Mouse (Mus musculus) MEL (cell line): ENCODE measurements at regions not wholly inside any gene's neighbourhood (a gene's known extent, or its start where the extent isn't known, plus 50 kb on each side); places are given as distances from the start of the nearest gene placed in this dataset.

Source experiments
- DNase-seq: peaks from one replicate; pipeline ENCODE4 v3.0.0; 2011; ENCODE audit warnings: low read depth, low spot score
- H3K27ac ChIP-seq: 2 replicates; pipeline ENCODE4 v1.5.1; 2012; ENCODE audit warnings: low read depth, mild to moderate bottlenecking, control low read depth, low read length, moderate library complexity; ENCODE audit not compliant: control insufficient read depth
- H3K27me3 ChIP-seq, 2 experiments: fragments of 150-350 bp in 1 of 2; sonication (generic) in 1 of 2; 2 replicates each; pipeline ENCODE4 v1.6.1; 2012; ENCODE audit warnings: low read length in 2 of 2, mild to moderate bottlenecking in 2 of 2, improper control_type of control experiment in 1 of 2, moderate library complexity in 1 of 2; ENCODE audit not compliant: insufficient read depth in 2 of 2, control insufficient read depth in 1 of 2
- H3K36me3 ChIP-seq, 2 experiments: 2 replicates each; pipeline ENCODE4 v1.6.1; 2012 to 2014; ENCODE audit warnings: low read length in 2 of 2, improper control_type of control experiment in 1 of 2, inconsistent platforms in 1 of 2, mild to moderate bottlenecking in 1 of 2; ENCODE audit not compliant: insufficient read depth in 2 of 2, control insufficient read depth in 1 of 2
- H3K4me1 ChIP-seq, 2 experiments: fragments of 150-350 bp in 1 of 2; sonication (generic) in 1 of 2; 2 replicates each; pipeline ENCODE4 v1.6.1; 2012; ENCODE audit warnings: low read length in 2 of 2, improper control_type of control experiment in 1 of 2, mild to moderate bottlenecking in 1 of 2; ENCODE audit not compliant: insufficient read depth in 2 of 2, control insufficient read depth in 1 of 2
- H3K4me3 ChIP-seq, 2 experiments: fragments of 150-350 bp in 1 of 2; sonication (generic) in 1 of 2; 2 replicates each; pipeline ENCODE4 v1.5.1; 2012; ENCODE audit warnings: low read depth in 2 of 2, low read length in 2 of 2, mild to moderate bottlenecking in 2 of 2, moderate library complexity in 2 of 2, control low read depth in 1 of 2, improper control_type of control experiment in 1 of 2; ENCODE audit not compliant: control insufficient read depth in 1 of 2, insufficient read depth in 1 of 2
- H3K79me2 ChIP-seq: 2 replicates; pipeline ENCODE4 v1.6.1; 2012; ENCODE audit warnings: mild to moderate bottlenecking, low read length, moderate library complexity; ENCODE audit not compliant: control insufficient read depth, poor library complexity, insufficient read depth
- H3K9ac ChIP-seq: 2 replicates; pipeline ENCODE4 v1.6.1; 2012; ENCODE audit warnings: low read depth, mild to moderate bottlenecking, control low read depth, low read length, moderate library complexity; ENCODE audit not compliant: control insufficient read depth, poor library complexity, severe bottlenecking
- H3K9me3 ChIP-seq: fragments of 150-350 bp; sonication (generic); replicated peaks from 2 replicates; pipeline ENCODE4 v1.6.1; 2012; ENCODE audit warnings: mild to moderate bottlenecking, low read length, improper control_type of control experiment, moderate library complexity; ENCODE audit not compliant: insufficient read depth
- BHLHE40 ChIP-seq: IDR thresholded peaks from 2 replicates; pipeline ENCODE4 v1.6.1; 2012; ENCODE audit warnings: low read depth, mild to moderate bottlenecking, inconsistent platforms, low read length, improper control_type of control experiment, borderline replicate concordance
- CHD1 ChIP-seq: IDR thresholded peaks from 2 replicates; pipeline ENCODE4 v1.6.1; 2012; ENCODE audit warnings: low read depth, mild to moderate bottlenecking, inconsistent platforms, low read length, improper control_type of control experiment
- CHD2 ChIP-seq: IDR thresholded peaks from 2 replicates; pipeline ENCODE4 v1.6.1; 2011; ENCODE audit warnings: low read length, improper control_type of control experiment
- CTCF ChIP-seq, 3 experiments: IDR thresholded peaks in 2 of 3; conservative IDR thresholded peaks in 1 of 3; 2 replicates each; pipeline ENCODE4 v1.5.1; 2011 to 2012; ENCODE audit warnings: low read length in 3 of 3, low read depth in 2 of 3, mild to moderate bottlenecking in 2 of 3, improper control_type of control experiment in 1 of 3, inconsistent platforms in 1 of 3, mixed read lengths in 1 of 3, moderate library complexity in 1 of 3; ENCODE audit not compliant: control insufficient read depth in 1 of 3, insufficient read depth in 1 of 3, poor library complexity in 1 of 3, severe bottlenecking in 1 of 3
- E2F4 ChIP-seq: IDR thresholded peaks from 2 replicates; pipeline ENCODE4 v1.6.1; 2011; ENCODE audit warnings: low read depth, low read length, improper control_type of control experiment, borderline replicate concordance
- ELF1 ChIP-seq: IDR thresholded peaks from 2 replicates; pipeline ENCODE4 v1.6.1; 2014; ENCODE audit warnings: low read depth, mild to moderate bottlenecking, inconsistent platforms, low read length, improper control_type of control experiment, moderate library complexity
- EP300 ChIP-seq, 2 experiments: IDR thresholded peaks; 2 replicates each; pipeline ENCODE4 v1.6.1; 2011; ENCODE audit warnings: improper control_type of control experiment in 2 of 2, low read length in 2 of 2, low read depth in 1 of 2, mild to moderate bottlenecking in 1 of 2
- ETS1 ChIP-seq: IDR thresholded peaks from 2 replicates; pipeline ENCODE4 v1.6.1; 2012; ENCODE audit warnings: low read depth, mild to moderate bottlenecking, inconsistent platforms, low read length, improper control_type of control experiment, moderate library complexity
- GABPA ChIP-seq: IDR thresholded peaks from 2 replicates; pipeline ENCODE4 v1.6.1; 2012; ENCODE audit warnings: low read depth, mild to moderate bottlenecking, inconsistent platforms, low read length, improper control_type of control experiment, moderate library complexity
- HCFC1 ChIP-seq: IDR thresholded peaks from 2 replicates; pipeline ENCODE4 v1.6.1; 2012; ENCODE audit warnings: low read depth, mild to moderate bottlenecking, inconsistent platforms, low read length, improper control_type of control experiment, moderate library complexity
- KAT2A ChIP-seq: conservative IDR thresholded peaks from 2 replicates; pipeline ENCODE4 v1.6.1; 2012; ENCODE audit warnings: low read depth, low read length, improper control_type of control experiment, inconsistent platforms
- MAX ChIP-seq: IDR thresholded peaks from 2 replicates; pipeline ENCODE4 v1.6.1; 2011; ENCODE audit warnings: low read length, improper control_type of control experiment
- MAZ ChIP-seq: IDR thresholded peaks from 2 replicates; pipeline ENCODE4 v1.6.1; 2012; ENCODE audit warnings: low read depth, mild to moderate bottlenecking, inconsistent platforms, low read length, improper control_type of control experiment
- MEF2A ChIP-seq: IDR thresholded peaks from 2 replicates; pipeline ENCODE4 v1.6.1; 2014; ENCODE audit warnings: low read depth, mild to moderate bottlenecking, inconsistent platforms, low read length, improper control_type of control experiment; ENCODE audit not compliant: poor library complexity, insufficient replicate concordance, severe bottlenecking; ENCODE audit errors: extremely low read depth
- MXI1 ChIP-seq: IDR thresholded peaks from 2 replicates; pipeline ENCODE4 v1.6.1; 2011; ENCODE audit warnings: mild to moderate bottlenecking, low read depth, low read length, improper control_type of control experiment
- MYB ChIP-seq: IDR thresholded peaks from 2 replicates; pipeline ENCODE4 v1.6.1; 2011; ENCODE audit warnings: mild to moderate bottlenecking, low read depth, low read length, improper control_type of control experiment
- MYC ChIP-seq: IDR thresholded peaks from 2 replicates; pipeline ENCODE4 v1.6.1; 2011; ENCODE audit warnings: low read depth, mild to moderate bottlenecking, low read length, improper control_type of control experiment, moderate library complexity
- NELFE ChIP-seq: IDR thresholded peaks from 2 replicates; pipeline ENCODE4 v1.6.1; 2011; ENCODE audit warnings: low read depth, low read length, improper control_type of control experiment
- NRF1 ChIP-seq: IDR thresholded peaks from 2 replicates; pipeline ENCODE4 v1.6.1; 2014; ENCODE audit warnings: low read depth, mild to moderate bottlenecking, inconsistent platforms, low read length, improper control_type of control experiment, moderate library complexity; ENCODE audit not compliant: poor library complexity, insufficient read depth, severe bottlenecking
- POLR2A ChIP-seq, 2 experiments: IDR thresholded peaks; 2 replicates each; pipeline ENCODE4 v1.6.1; 2011 to 2012; ENCODE audit warnings: low read length in 2 of 2, mild to moderate bottlenecking in 2 of 2, control low read depth in 1 of 2, improper control_type of control experiment in 1 of 2, low read depth in 1 of 2, moderate library complexity in 1 of 2; ENCODE audit not compliant: control insufficient read depth in 1 of 2, insufficient read depth in 1 of 2, poor library complexity in 1 of 2
- POLR2AphosphoS2 ChIP-seq: IDR thresholded peaks from 2 replicates; pipeline ENCODE4 v1.6.1; 2011; ENCODE audit warnings: low read length, improper control_type of control experiment
- POLR2AphosphoS5 ChIP-seq: IDR thresholded peaks from 2 replicates; pipeline ENCODE4 v1.6.1; 2012; ENCODE audit warnings: low read depth, borderline replicate concordance, mild to moderate bottlenecking, inconsistent platforms, low read length, moderate library complexity, mixed read lengths
- RAD21 ChIP-seq: IDR thresholded peaks from 2 replicates; pipeline ENCODE4 v1.6.1; 2011; ENCODE audit warnings: mild to moderate bottlenecking, low read depth, low read length, improper control_type of control experiment
- RCOR1 ChIP-seq: IDR thresholded peaks from 2 replicates; pipeline ENCODE4 v1.6.1; 2012; ENCODE audit warnings: low read depth, mild to moderate bottlenecking, inconsistent platforms, low read length, improper control_type of control experiment
- SIN3A ChIP-seq: IDR thresholded peaks from 2 replicates; pipeline ENCODE4 v1.6.1; 2012; ENCODE audit warnings: low read length, improper control_type of control experiment, inconsistent platforms
- SMC3 ChIP-seq: IDR thresholded peaks from 2 replicates; pipeline ENCODE4 v1.6.1; 2011; ENCODE audit warnings: low read depth, low read length, improper control_type of control experiment
- TAL1 ChIP-seq: IDR thresholded peaks from 2 replicates; pipeline ENCODE4 v1.6.1; 2012; ENCODE audit warnings: mild to moderate bottlenecking, inconsistent platforms, low read length, moderate library complexity, mixed read lengths
- TBP ChIP-seq: IDR thresholded peaks from 2 replicates; pipeline ENCODE4 v1.8.0; 2011; ENCODE audit warnings: low read depth, low read length, improper control_type of control experiment
- TCF12 ChIP-seq: IDR thresholded peaks from 2 replicates; pipeline ENCODE4 v1.6.1; 2014; ENCODE audit warnings: low read depth, mild to moderate bottlenecking, inconsistent platforms, low read length, improper control_type of control experiment, moderate library complexity
- UBTF ChIP-seq: IDR thresholded peaks from 2 replicates; pipeline ENCODE4 v1.6.1; 2012; ENCODE audit warnings: low read depth, mild to moderate bottlenecking, inconsistent platforms, low read length, improper control_type of control experiment, moderate library complexity, borderline replicate concordance; ENCODE audit not compliant: insufficient read depth
- USF2 ChIP-seq, 2 experiments: IDR thresholded peaks; 2 replicates each; pipeline ENCODE4 v1.6.1; 2011 to 2012; ENCODE audit warnings: improper control_type of control experiment in 2 of 2, low read length in 2 of 2, borderline replicate concordance in 1 of 2, inconsistent platforms in 1 of 2, low read depth in 1 of 2, mild to moderate bottlenecking in 1 of 2; ENCODE audit not compliant: insufficient read depth in 1 of 2
- ZC3H11A ChIP-seq: IDR thresholded peaks from 2 replicates; pipeline ENCODE4 v1.6.1; 2012; ENCODE audit warnings: low read depth, mild to moderate bottlenecking, inconsistent platforms, low read length, improper control_type of control experiment
- ZKSCAN1 ChIP-seq: IDR thresholded peaks from 2 replicates; pipeline ENCODE4 v1.6.1; 2012; ENCODE audit warnings: low read depth, mild to moderate bottlenecking, inconsistent platforms, low read length, improper control_type of control experiment, moderate library complexity
- ZMIZ1 ChIP-seq: IDR thresholded peaks from 2 replicates; pipeline ENCODE4 v1.6.1; 2012; ENCODE audit warnings: low read depth, mild to moderate bottlenecking, inconsistent platforms, low read length, improper control_type of control experiment, moderate library complexity

DNA sequence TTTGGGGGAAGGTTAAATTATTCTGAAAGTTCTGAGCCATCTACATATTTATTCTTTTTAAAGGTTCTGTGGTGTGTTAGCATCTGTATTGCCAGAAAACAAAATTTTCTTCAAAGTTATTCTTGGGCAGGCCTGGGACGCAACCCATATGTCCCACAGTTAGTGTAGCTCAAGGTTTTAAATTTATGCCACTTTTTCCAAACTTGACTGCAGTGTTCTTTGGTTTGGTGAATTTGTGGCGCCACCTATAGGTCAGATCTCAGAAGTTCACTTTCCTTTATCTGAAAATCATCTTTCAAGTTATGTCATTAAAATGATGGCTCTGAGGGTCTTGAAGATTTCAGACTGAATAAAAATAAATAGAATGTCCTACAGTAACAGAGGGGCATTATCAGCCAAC lies 188.7 kb downstream of the Rnf144a start:
- Histone ChIP-seq H3K4me1 (no peaks in the 10 kb centered on the region), H3K27ac (no peak overlapping the region), H3K9me3 (no peaks in the 10 kb centered on the region), H3K4me3 (no peak overlapping the region), H3K79me2 (no peaks in the 10 kb centered on the region), H3K36me3 (no peaks in the 10 kb centered on the region), H3K27me3 (no peaks in the 10 kb centered on the region), H3K9ac (no peak overlapping the region)
- peak; percentile 20 for DNase-seq
- no peak for TF ChIP-seq ZMIZ1
- no peak for TF ChIP-seq CHD2
- TF ChIP-seq USF2 (IDR thresholded peaks at IDR 0.05; ENCODE audit: borderline replicate concordance in 1 of 2, insufficient read depth in 1 of 2, low read depth in 1 of 2, low read length in 2 of 2), result no peak
- TF ChIP-seq ETS1, result no peak
- no peak for TF ChIP-seq POLR2A (IDR thresholded peaks at IDR 0.05; ENCODE audit: control insufficient read depth in 1 of 2, insufficient read depth in 1 of 2, low read depth in 1 of 2, low read length in 2 of 2, poor library complexity in 1 of 2)
- TF ChIP-seq RAD21, result peak; percentile 58
- no peak for TF ChIP-seq MYB
- TF ChIP-seq CTCF (IDR thresholded peaks at IDR 0.05 in 2 of 3, conservative IDR thresholded peaks at IDR 0.05 in 1 of 3; ENCODE audit: control insufficient read depth in 1 of 3, insufficient read depth in 1 of 3, low read depth in 2 of 3, low read length in 3 of 3, poor library complexity in 1 of 3, severe bottlenecking in 1 of 3), result peak in 2 of 3 experiments; percentile 33 to 53; a peak in 4 of 6 replicates
- TF ChIP-seq SMC3, result peak; percentile 39
- no peak for TF ChIP-seq BHLHE40
- TF ChIP-seq ZKSCAN1, result no peak
- no peak for TF ChIP-seq TCF12
- no peak for TF ChIP-seq ELF1
- TF ChIP-seq CHD1, result no peak
- no peak for TF ChIP-seq MEF2A
- peak; percentile 39; the same call in 1 of the 2 replicates for TF ChIP-seq ZC3H11A
- TF ChIP-seq E2F4, result no peak
- TF ChIP-seq NELFE, result no peak
- TF ChIP-seq SIN3A, result no peak
- TF ChIP-seq EP300 (IDR thresholded peaks at IDR 0.05; ENCODE audit: low read depth in 1 of 2, low read length in 2 of 2), result no peak
- TF ChIP-seq TAL1, result no peak
- no peak for TF ChIP-seq HCFC1
- no peak for TF ChIP-seq TBP
- no peak for TF ChIP-seq NRF1
- TF ChIP-seq GABPA, result no peak
- TF ChIP-seq MYC, result no peak
- TF ChIP-seq KAT2A, result no peak
- no peak for TF ChIP-seq RCOR1
- TF ChIP-seq MAZ, result no peak
- no peak for TF ChIP-seq POLR2AphosphoS2
- TF ChIP-seq MAX, result no peak
- TF ChIP-seq MXI1, result no peak
- no peak for TF ChIP-seq UBTF
- no peak for TF ChIP-seq POLR2AphosphoS5
